Mouse (Mus musculus) spleen, embryonic (tissue): ENCODE data around the gene Espn.

Experiments
- CTCF ChIA-PET: fragments of 350-600 bp; sonication (Branson Sonifier 250); formaldehyde crosslinking; loops from one replicate; lab custom pipeline; 2022; lab: Charles Lee

Gene Espn

GRCm38 (mm10) chr4:152074548-152074947 lies 77.6 kb downstream of the Espn start:
- CTCF ChIA-PET: no interaction called here

- CTCF ChIA-PET: no interaction called here
These were observed 78.5 kb downstream of the Espn start for GRCm38 (mm10) chr4:152073715-152074114.

- CTCF ChIA-PET: no interaction called here
These were observed 79.5 kb downstream of the Espn start for GRCm38 (mm10) chr4:152072655-152073054.

GRCm38 (mm10) chr4:152072121-152072601 lies 80.0 kb downstream of the Espn start, which contains the start of gene Plekhg5:
Gene Plekhg5 (plus strand): TSS chr4:152072498.
- CTCF ChIA-PET: no interaction called here

GRCm38 (mm10) chr4:152070494-152071396 lies 81.4 kb downstream of the Espn start:
- CTCF ChIA-PET: no interaction called here
